Mouse (Mus musculus): Measurements from ENCODE around the gene Xk. TPM values are rescaled to one million over a fixed set of nuclear protein-coding genes. Genes with fewer than 3 reads are reported as not detected.
A peak's percentile ranks its signal among the peaks of the same experiment; 100 is the strongest.
"Not testable (repeated sequence)": the region's sequence is repeated elsewhere in the genome, so short reads cannot be mapped to it uniquely, and the experiment has no call there.

The Xk gene
- polyA plus RNA-seq, 1 experiment, result 5.1 TPM

- TF ChIP-seq POLR2A (IDR thresholded peaks at IDR 0.05; ENCODE audit: borderline replicate concordance, extremely low read depth, insufficient read depth, insufficient read length, poor library complexity, severe bottlenecking) (no peak), CTCF (IDR thresholded peaks at IDR 0.05; ENCODE audit: borderline replicate concordance, extremely low read depth, insufficient read depth, insufficient read length) (no peak)
- no peak for DNase-seq (ENCODE audit: low read depth)
Measured at GRCm38 (mm10) chrX:9259267-9259666, 13.3 kb upstream of the Xk start.

- no peak for TF ChIP-seq POLR2A (IDR thresholded peaks at IDR 0.05; ENCODE audit: borderline replicate concordance, extremely low read depth, insufficient read depth, insufficient read length, poor library complexity, severe bottlenecking)
- TF ChIP-seq CTCF (IDR thresholded peaks at IDR 0.05; ENCODE audit: borderline replicate concordance, extremely low read depth, insufficient read depth, insufficient read length), result no peak
- no peak for DNase-seq (ENCODE audit: low read depth)
Measured at GRCm38 (mm10) chrX:9271112-9271511, 1.4 kb upstream of the Xk start.

GRCm38 (mm10) chrX:9271947-9272459 is 553 bp upstream of the Xk start:
- TF ChIP-seq POLR2A (IDR thresholded peaks at IDR 0.05; ENCODE audit: borderline replicate concordance, extremely low read depth, insufficient read depth, insufficient read length, poor library complexity, severe bottlenecking), result no peak
- no peak for TF ChIP-seq CTCF (IDR thresholded peaks at IDR 0.05; ENCODE audit: borderline replicate concordance, extremely low read depth, insufficient read depth, insufficient read length)
- DNase-seq (ENCODE audit: low read depth), result no peak

GRCm38 (mm10) chrX:9273377-9274002 is 934 bp downstream of the Xk start:
- no peak for DNase-seq (ENCODE audit: low read depth)
- TF ChIP-seq CTCF (IDR thresholded peaks at IDR 0.05; ENCODE audit: borderline replicate concordance, extremely low read depth, insufficient read depth, insufficient read length) (no peak), POLR2A (IDR thresholded peaks at IDR 0.05; ENCODE audit: borderline replicate concordance, extremely low read depth, insufficient read depth, insufficient read length, poor library complexity, severe bottlenecking) (no peak)

GRCm38 (mm10) chrX:9274321-9274720 is 1.8 kb downstream of the Xk start:
- TF ChIP-seq CTCF (IDR thresholded peaks at IDR 0.05; ENCODE audit: borderline replicate concordance, extremely low read depth, insufficient read depth, insufficient read length), result no peak
- TF ChIP-seq POLR2A (IDR thresholded peaks at IDR 0.05; ENCODE audit: borderline replicate concordance, extremely low read depth, insufficient read depth, insufficient read length, poor library complexity, severe bottlenecking), result no peak
- no peak for DNase-seq (ENCODE audit: low read depth)

- not testable (repeated sequence) for DNase-seq (ENCODE audit: low read depth)
Measured at GRCm38 (mm10) chrX:9283464-9283863, 10.9 kb downstream of the Xk start, which contains the start of gene H2al1m. Gene H2al1m, plus strand, starts transcription at chrX:9283764.

- not testable (repeated sequence) for DNase-seq (ENCODE audit: low read depth)
Measured at GRCm38 (mm10) chrX:9293140-9293829, 20.7 kb downstream of the Xk start.

- no peak for DNase-seq (ENCODE audit: low read depth)
- no peak for TF ChIP-seq CTCF (IDR thresholded peaks at IDR 0.05; ENCODE audit: borderline replicate concordance, extremely low read depth, insufficient read depth, insufficient read length)
- TF ChIP-seq POLR2A (IDR thresholded peaks at IDR 0.05; ENCODE audit: borderline replicate concordance, extremely low read depth, insufficient read depth, insufficient read length, poor library complexity, severe bottlenecking), result no peak
Measured at GRCm38 (mm10) chrX:9298413-9298864, 25.9 kb downstream of the Xk start.

- TF ChIP-seq CTCF (IDR thresholded peaks at IDR 0.05; ENCODE audit: borderline replicate concordance, extremely low read depth, insufficient read depth, insufficient read length) (no peak), POLR2A (IDR thresholded peaks at IDR 0.05; ENCODE audit: borderline replicate concordance, extremely low read depth, insufficient read depth, insufficient read length, poor library complexity, severe bottlenecking) (no peak)
Measured at GRCm38 (mm10) chrX:9302791-9303190, 30.2 kb downstream of the Xk start.

GRCm38 (mm10) chrX:9303455-9303854 is 30.9 kb downstream of the Xk start:
- no peak for DNase-seq (ENCODE audit: low read depth)
- no peak for TF ChIP-seq POLR2A (IDR thresholded peaks at IDR 0.05; ENCODE audit: borderline replicate concordance, extremely low read depth, insufficient read depth, insufficient read length, poor library complexity, severe bottlenecking)

More at GRCm38 (mm10) chrX:9302791-9303190, 30.2 kb downstream of the Xk start:
- no peak for DNase-seq (ENCODE audit: low read depth)

- DNase-seq (ENCODE audit: low read depth), result not testable (repeated sequence)
Measured at GRCm38 (mm10) chrX:9316457-9316856, 43.9 kb downstream of the Xk start.

- DNase-seq (ENCODE audit: low read depth), result not testable (repeated sequence)
Measured at GRCm38 (mm10) chrX:9327954-9328353, 55.4 kb downstream of the Xk start.

- DNase-seq (ENCODE audit: low read depth), result not testable (repeated sequence)
Measured at GRCm38 (mm10) chrX:9332366-9332962, 59.9 kb downstream of the Xk start.

- peak; percentile 2 for DNase-seq (ENCODE audit: low read depth)
Measured at GRCm38 (mm10) chrX:9333035-9333434, 60.5 kb downstream of the Xk start.

- DNase-seq (ENCODE audit: low read depth), result not testable (repeated sequence)
Measured at GRCm38 (mm10) chrX:9334996-9335395, 62.4 kb downstream of the Xk start.

- not testable (repeated sequence) for DNase-seq (ENCODE audit: low read depth)
Measured at GRCm38 (mm10) chrX:9350327-9350726, 77.8 kb downstream of the Xk start, which contains the start of gene H2al1k. Gene H2al1k, plus strand, starts transcription at chrX:9350627.
